ENCODE assay signal across 7 mouse cellular contexts in genomic region chr19:37175919-37176318, GRCm38 (mm10). TPM values are rescaled to one million over a fixed set of nuclear protein-coding genes. Genes with fewer than 3 reads are reported as not detected.
A peak's percentile ranks its signal among the peaks of the same experiment; 100 is the strongest.
DNase-seq lines count a peak whose midpoint lies in the region; ATAC-seq and TF ChIP-seq lines count a peak whose summit lies in the region.

No protein-coding gene starts in this region.

- H3K36me3 ChIP-seq in CH12.LX (replicated peaks in 1 of 2; ENCODE audit: control insufficient read depth in 1 of 2, insufficient read depth in 1 of 2, low read length in 1 of 2): no peaks in the 10 kb centered on the region
- H3K36me3 ChIP-seq in embryonic facial prominence, embryonic 10.5 days (replicated peaks): no peaks in the 10 kb centered on the region
- H3K36me3 ChIP-seq in hindbrain, embryonic 13.5 days: no peaks in the 10 kb centered on the region
- no peaks in the 10 kb centered on the region for H3K36me3 ChIP-seq in myocyte (ENCODE audit: control insufficient read depth, insufficient read depth)

- DNase-seq in 416B (ENCODE audit: low read depth): peak; percentile 65
- peak; percentile 36 for DNase-seq in CH12.LX (ENCODE audit: extremely low read depth)
- DNase-seq in embryonic facial prominence, embryonic 10.5 days (ENCODE audit: low spot score): peak; percentile 14
- peak; percentile 14 for DNase-seq in left cerebral cortex, postnatal 4 days
- DNase-seq in spleen, postnatal 36 days (ENCODE audit: low spot score in 2 of 2): no peak

- peak overlapping the region; percentile 67 to 82 (median 77) for H3K4me3 ChIP-seq in CH12.LX (replicated peaks in 1 of 3; ENCODE audit: low read depth in 2 of 3, low read length in 2 of 3, poor library complexity in 1 of 3)
- peak overlapping the region; percentile 76 for H3K4me3 ChIP-seq in embryonic facial prominence, embryonic 10.5 days
- peak overlapping the region; percentile 78 for H3K4me3 ChIP-seq in hindbrain, embryonic 13.5 days
- peak overlapping the region; percentile 70 for H3K4me3 ChIP-seq in myocyte

- TF ChIP-seq CTCF in CH12.LX (conservative IDR thresholded peaks at IDR 0.05 in 1 of 2, IDR thresholded peaks at IDR 0.05 in 1 of 2; ENCODE audit: low read depth in 2 of 2, low read length in 2 of 2): no peak

- in situ Hi-C loops in CH12.LX (cut with MboI; ENCODE audit: low pct_ligation_motif_present, low pct_unique_long_range_greater_than_20kb, low sequenced_read_pairs): no loop called here

- H3K27me3 ChIP-seq in CH12.LX (replicated peaks) (peaks cover 6% of the 10 kb centered on the region), myocyte (ENCODE audit: control insufficient read depth, insufficient read depth, insufficient read length) (no peaks in the 10 kb centered on the region)
- H3K27me3 ChIP-seq in embryonic facial prominence, embryonic 10.5 days (replicated peaks; ENCODE audit: low read depth, poor library complexity, severe bottlenecking): peaks cover 72% of the 10 kb centered on the region
- H3K27me3 ChIP-seq in hindbrain, embryonic 13.5 days: peaks cover 8% of the 10 kb centered on the region; the same call in 1 of the 2 replicates

- ATAC-seq in hindbrain, embryonic 13.5 days (ENCODE audit: low FRiP score): no peak

- TF ChIP-seq RAD21 in CH12.LX (IDR thresholded peaks at IDR 0.05; ENCODE audit: low read depth, low read length): no peak

- TF ChIP-seq POLR2A in CH12.LX (IDR thresholded peaks at IDR 0.05; ENCODE audit: low read depth, low read length) (no peak; the same call in 1 of the 2 replicates), myocyte (IDR thresholded peaks at IDR 0.05; ENCODE audit: insufficient read length, low read depth) (no peak)

- peak overlapping the region; percentile 46 for H3K9ac ChIP-seq in CH12.LX (ENCODE audit: insufficient read depth, low read depth)
- peak overlapping the region; percentile 93 for H3K9ac ChIP-seq in hindbrain, embryonic 13.5 days

- no peak overlapping the region for H3K27ac ChIP-seq in CH12.LX (ENCODE audit: insufficient read depth, low read depth)
- H3K27ac ChIP-seq in embryonic facial prominence, embryonic 10.5 days (replicated peaks): no peak overlapping the region
- H3K27ac ChIP-seq in hindbrain, embryonic 13.5 days: peak overlapping the region; percentile 93

- no peak overlapping the region for H3ac ChIP-seq in myocyte (ENCODE audit: control insufficient read depth, insufficient read length)

- H3K4me1 ChIP-seq in CH12.LX (ENCODE audit: control insufficient read depth in 1 of 2, insufficient read depth in 2 of 2): peaks cover 0 to 18% of the 10 kb centered on the region in 2 experiments; a peak in 2 of 4 replicates
- H3K4me1 ChIP-seq in embryonic facial prominence, embryonic 10.5 days: peaks cover 18% of the 10 kb centered on the region
- H3K4me1 ChIP-seq in hindbrain, embryonic 13.5 days (replicated peaks): peaks cover 48% of the 10 kb centered on the region

- WGBS in embryonic facial prominence, embryonic 10.5 days: 13% methylated on average over 6 of the region's 6 CpGs
- WGBS in hindbrain, embryonic 13.5 days: 9% methylated on average over 6 of the region's 6 CpGs

- H3K9me3 ChIP-seq in CH12.LX (replicated peaks; ENCODE audit: low read length): no peaks in the 10 kb centered on the region
- H3K9me3 ChIP-seq in embryonic facial prominence, embryonic 10.5 days: no peaks in the 10 kb centered on the region
- no peaks in the 10 kb centered on the region for H3K9me3 ChIP-seq in hindbrain, embryonic 13.5 days

- H3K4me2 ChIP-seq in CH12.LX (ENCODE audit: insufficient read depth, low read depth, poor library complexity, severe bottlenecking) (peak overlapping the region; percentile 92), myocyte (ENCODE audit: low read depth) (peak overlapping the region; percentile 91)
- H3K4me2 ChIP-seq in hindbrain, embryonic 13.5 days: peak overlapping the region; percentile 97

- H3K79me2 ChIP-seq in CH12.LX (replicated peaks; ENCODE audit: control insufficient read depth, extremely low read depth, insufficient read depth, poor library complexity, severe bottlenecking) (peaks cover 24% of the 10 kb centered on the region), myocyte (ENCODE audit: control insufficient read depth, insufficient read depth) (no peaks in the 10 kb centered on the region)

- dilution Hi-C loops in CH12.LX (cut with MboI; ENCODE audit: extremely low pct_ligation_motif_present, extremely low pct_unique_long_range_greater_than_20kb, low sequenced_read_pairs): no loop called here

- intact Hi-C loops in left cerebral cortex, postnatal 4 days (cut with DNase I): no loop called here

- no peak for TF ChIP-seq EP300 in CH12.LX (IDR thresholded peaks at IDR 0.05; ENCODE audit: low read length)

TF ChIP-seq in CH12.LX, 34 proteins besides CTCF, POLR2A, EP300 and RAD21:
- TF ChIP-seq RCOR1 (conservative IDR thresholded peaks at IDR 0.05; ENCODE audit: low read depth, low read length): no peak
- no peak for TF ChIP-seq MAFK (IDR thresholded peaks at IDR 0.05; ENCODE audit: insufficient replicate concordance, low read length)
- no peak for TF ChIP-seq ZKSCAN1 (IDR thresholded peaks at IDR 0.05; ENCODE audit: borderline replicate concordance, low read depth, low read length)
- TF ChIP-seq MXI1 (IDR thresholded peaks at IDR 0.05; ENCODE audit: low read depth, low read length): no peak
- TF ChIP-seq KAT2A (IDR thresholded peaks at IDR 0.05; ENCODE audit: insufficient replicate concordance, low read length): no peak
- no peak for TF ChIP-seq ELF1 (IDR thresholded peaks at IDR 0.05; ENCODE audit: low read depth, low read length)
- no peak for TF ChIP-seq E2F4 (IDR thresholded peaks at IDR 0.05; ENCODE audit: insufficient replicate concordance, low read depth, low read length)
- no peak for TF ChIP-seq SMC3 (IDR thresholded peaks at IDR 0.05; ENCODE audit: low read depth, low read length)
- TF ChIP-seq NRF1 (IDR thresholded peaks at IDR 0.05; ENCODE audit: low read depth, low read length): no peak
- TF ChIP-seq SIN3A (IDR thresholded peaks at IDR 0.05; ENCODE audit: low read length): no peak
TF ChIP-seq in CH12.LX: peak in this region for 0.

TF ChIP-seq in myocyte, 11 proteins besides CTCF, POLR2A, EP300 and RAD21:
- TF ChIP-seq TCF3 (IDR thresholded peaks at IDR 0.05; ENCODE audit: insufficient read length, low read depth): no peak
- TF ChIP-seq POLR2AphosphoS2 (IDR thresholded peaks at IDR 0.05; ENCODE audit: insufficient read length, low read depth): no peak
- no peak for TF ChIP-seq SRF (IDR thresholded peaks at IDR 0.05; ENCODE audit: control insufficient read depth, insufficient read length, low read depth)
- TF ChIP-seq MAX (IDR thresholded peaks at IDR 0.05; ENCODE audit: low read depth): no peak
- TF ChIP-seq MYOG (IDR thresholded peaks at IDR 0.05; ENCODE audit: control insufficient read depth in 1 of 3, insufficient read depth in 1 of 3, insufficient read length in 2 of 3, low read depth in 2 of 3): no peak
- no peak for TF ChIP-seq E2F4 (IDR thresholded peaks at IDR 0.05; ENCODE audit: insufficient read depth)
- no peak for TF ChIP-seq MYOD1 (IDR thresholded peaks at IDR 0.05; ENCODE audit: control insufficient read depth in 1 of 3, insufficient read length in 2 of 3, low read depth in 2 of 3)
- TF ChIP-seq USF1 (IDR thresholded peaks at IDR 0.05; ENCODE audit: low read depth): no peak
- TF ChIP-seq CEBPB (IDR thresholded peaks at IDR 0.05; ENCODE audit: insufficient read depth, poor library complexity, severe bottlenecking): no peak
- no peak for TF ChIP-seq REST (IDR thresholded peaks at IDR 0.05; ENCODE audit: insufficient read depth, insufficient read length)
- no peak for TF ChIP-seq TCF12 (IDR thresholded peaks at IDR 0.05; ENCODE audit: insufficient read depth, poor library complexity, severe bottlenecking)
TF ChIP-seq in myocyte: peak in this region for 0.

RNA-seq across cellular contexts. Expression of gene March5, which starts 31.4 kb away (rescaled TPM):
- total RNA-seq in CH12.LX (2012; rRNA removed): 111 and 137 TPM in 2 replicates
- 160 TPM in 2 replicates for total RNA-seq in CH12.LX (2014; rRNA removed)
- 118 and 130 TPM in 2 replicates for polyA plus RNA-seq in CH12.LX (2012; ENCODE audit: insufficient read length, low read depth)
- polyA plus RNA-seq in embryonic facial prominence, embryonic 10.5 days (2016; fragmentation: Nextera tagmentation; extraction: Ambion mirVana): 121 and 123 TPM in 2 replicates
- 114 and 117 TPM in 2 replicates for polyA plus RNA-seq in hindbrain, embryonic 13.5 days (2015; fragmentation: Nextera tagmentation; extraction: Ambion mirVana)
- total RNA-seq in left cerebral cortex, postnatal 4 days (2021): 100 to 1,000 TPM in 1 of 2 experiments, 10 to 100 TPM in 1; 99.0 to 104 TPM
- 73.5 TPM for polyA plus RNA-seq in myocyte (2012; fragmentation: generic; extraction: Trizol)

RNA-seq across cellular contexts. Expression of gene Cpeb3, which starts 32.5 kb away (rescaled TPM):
- total RNA-seq in CH12.LX (2012; rRNA removed) (3.0 and 3.1 TPM in 2 replicates), CH12.LX (2014; rRNA removed) (1.2 and 1.5 TPM in 2 replicates)
- polyA plus RNA-seq in CH12.LX (2012; ENCODE audit: insufficient read length, low read depth) (1.4 and 1.5 TPM in 2 replicates), myocyte (2012; fragmentation: generic; extraction: Trizol) (2.6 TPM)
- polyA plus RNA-seq in embryonic facial prominence, embryonic 10.5 days (2016; fragmentation: Nextera tagmentation; extraction: Ambion mirVana): 0.55 and 0.76 TPM in 2 replicates
- 11.4 TPM in 2 replicates for polyA plus RNA-seq in hindbrain, embryonic 13.5 days (2015; fragmentation: Nextera tagmentation; extraction: Ambion mirVana)
- 10 to 100 TPM; 36.7 to 38.6 TPM for total RNA-seq in left cerebral cortex, postnatal 4 days (2021)

Comparison
In these comparisons a context has a peak if more than half of its experiments do, and no peak if none do; other contexts are left out.
1. DNase-seq: peak in 416B (single experiment), CH12.LX (single experiment), embryonic facial prominence, embryonic 10.5 days (single experiment) and left cerebral cortex, postnatal 4 days (single experiment); none in spleen, postnatal 36 days (0 of 2).
2. Peak in every context shown above with its lines, with median percentiles within 50 percentile points of each other: H3K4me2 ChIP-seq and H3K4me3 ChIP-seq.